Mouse (Mus musculus) MEL (cell line): ENCODE results near the gene Tent4b. TPM values are rescaled to one million over a fixed set of nuclear protein-coding genes. Genes with fewer than 3 reads are reported as not detected.

Experiments used
- DNase-seq: peaks from one replicate; pipeline ENCODE4 v3.0.0; 2011; ENCODE audit warnings: low read depth, low spot score
- H3K27ac ChIP-seq: 2 replicates; pipeline ENCODE4 v1.5.1; 2012; ENCODE audit warnings: low read depth, mild to moderate bottlenecking, control low read depth, low read length, moderate library complexity; ENCODE audit not compliant: control insufficient read depth
- H3K27me3 ChIP-seq, 2 experiments: fragments of 150-350 bp in 1 of 2; sonication (generic) in 1 of 2; 2 replicates each; pipeline ENCODE4 v1.6.1; 2012; ENCODE audit warnings: low read length in 2 of 2, mild to moderate bottlenecking in 2 of 2, improper control_type of control experiment in 1 of 2, moderate library complexity in 1 of 2; ENCODE audit not compliant: insufficient read depth in 2 of 2, control insufficient read depth in 1 of 2
- H3K36me3 ChIP-seq, 2 experiments: 2 replicates each; pipeline ENCODE4 v1.6.1; 2012 to 2014; ENCODE audit warnings: low read length in 2 of 2, improper control_type of control experiment in 1 of 2, inconsistent platforms in 1 of 2, mild to moderate bottlenecking in 1 of 2; ENCODE audit not compliant: insufficient read depth in 2 of 2, control insufficient read depth in 1 of 2
- H3K4me1 ChIP-seq, 2 experiments: fragments of 150-350 bp in 1 of 2; sonication (generic) in 1 of 2; 2 replicates each; pipeline ENCODE4 v1.6.1; 2012; ENCODE audit warnings: low read length in 2 of 2, improper control_type of control experiment in 1 of 2, mild to moderate bottlenecking in 1 of 2; ENCODE audit not compliant: insufficient read depth in 2 of 2, control insufficient read depth in 1 of 2
- H3K4me3 ChIP-seq, 2 experiments: fragments of 150-350 bp in 1 of 2; sonication (generic) in 1 of 2; 2 replicates each; pipeline ENCODE4 v1.5.1; 2012; ENCODE audit warnings: low read depth in 2 of 2, low read length in 2 of 2, mild to moderate bottlenecking in 2 of 2, moderate library complexity in 2 of 2, control low read depth in 1 of 2, improper control_type of control experiment in 1 of 2; ENCODE audit not compliant: control insufficient read depth in 1 of 2, insufficient read depth in 1 of 2
- H3K79me2 ChIP-seq: 2 replicates; pipeline ENCODE4 v1.6.1; 2012; ENCODE audit warnings: mild to moderate bottlenecking, low read length, moderate library complexity; ENCODE audit not compliant: control insufficient read depth, poor library complexity, insufficient read depth
- H3K9ac ChIP-seq: 2 replicates; pipeline ENCODE4 v1.6.1; 2012; ENCODE audit warnings: low read depth, mild to moderate bottlenecking, control low read depth, low read length, moderate library complexity; ENCODE audit not compliant: control insufficient read depth, poor library complexity, severe bottlenecking
- H3K9me3 ChIP-seq: fragments of 150-350 bp; sonication (generic); replicated peaks from 2 replicates; pipeline ENCODE4 v1.6.1; 2012; ENCODE audit warnings: mild to moderate bottlenecking, low read length, improper control_type of control experiment, moderate library complexity; ENCODE audit not compliant: insufficient read depth
- E2F4 ChIP-seq: IDR thresholded peaks from 2 replicates; pipeline ENCODE4 v1.6.1; 2011; ENCODE audit warnings: low read depth, low read length, improper control_type of control experiment, borderline replicate concordance
- ELF1 ChIP-seq: IDR thresholded peaks from 2 replicates; pipeline ENCODE4 v1.6.1; 2014; ENCODE audit warnings: low read depth, mild to moderate bottlenecking, inconsistent platforms, low read length, improper control_type of control experiment, moderate library complexity
- EP300 ChIP-seq, 2 experiments: IDR thresholded peaks; 2 replicates each; pipeline ENCODE4 v1.6.1; 2011; ENCODE audit warnings: improper control_type of control experiment in 2 of 2, low read length in 2 of 2, low read depth in 1 of 2, mild to moderate bottlenecking in 1 of 2
- ETS1 ChIP-seq: IDR thresholded peaks from 2 replicates; pipeline ENCODE4 v1.6.1; 2012; ENCODE audit warnings: low read depth, mild to moderate bottlenecking, inconsistent platforms, low read length, improper control_type of control experiment, moderate library complexity
- GABPA ChIP-seq: IDR thresholded peaks from 2 replicates; pipeline ENCODE4 v1.6.1; 2012; ENCODE audit warnings: low read depth, mild to moderate bottlenecking, inconsistent platforms, low read length, improper control_type of control experiment, moderate library complexity
- GATA1 ChIP-seq: IDR thresholded peaks from 2 replicates; pipeline ENCODE4 v1.6.1; 2011; ENCODE audit warnings: low read depth, low read length, improper control_type of control experiment
- JUND ChIP-seq: IDR thresholded peaks from 2 replicates; pipeline ENCODE4 v1.6.1; 2011; ENCODE audit warnings: low read depth, mild to moderate bottlenecking, improper control_type of control experiment, low read length
- MAFK ChIP-seq: IDR thresholded peaks from 2 replicates; pipeline ENCODE4 v1.6.1; 2011; ENCODE audit warnings: low read depth, mild to moderate bottlenecking, low read length, improper control_type of control experiment, borderline replicate concordance
- MAX ChIP-seq: IDR thresholded peaks from 2 replicates; pipeline ENCODE4 v1.6.1; 2011; ENCODE audit warnings: low read length, improper control_type of control experiment
- MAZ ChIP-seq: IDR thresholded peaks from 2 replicates; pipeline ENCODE4 v1.6.1; 2012; ENCODE audit warnings: low read depth, mild to moderate bottlenecking, inconsistent platforms, low read length, improper control_type of control experiment
- MYB ChIP-seq: IDR thresholded peaks from 2 replicates; pipeline ENCODE4 v1.6.1; 2011; ENCODE audit warnings: mild to moderate bottlenecking, low read depth, low read length, improper control_type of control experiment
- MYC ChIP-seq: IDR thresholded peaks from 2 replicates; pipeline ENCODE4 v1.6.1; 2011; ENCODE audit warnings: low read depth, mild to moderate bottlenecking, low read length, improper control_type of control experiment, moderate library complexity
- NRF1 ChIP-seq: IDR thresholded peaks from 2 replicates; pipeline ENCODE4 v1.6.1; 2014; ENCODE audit warnings: low read depth, mild to moderate bottlenecking, inconsistent platforms, low read length, improper control_type of control experiment, moderate library complexity; ENCODE audit not compliant: poor library complexity, insufficient read depth, severe bottlenecking
- POLR2AphosphoS2 ChIP-seq: IDR thresholded peaks from 2 replicates; pipeline ENCODE4 v1.6.1; 2011; ENCODE audit warnings: low read length, improper control_type of control experiment
- POLR2AphosphoS5 ChIP-seq: IDR thresholded peaks from 2 replicates; pipeline ENCODE4 v1.6.1; 2012; ENCODE audit warnings: low read depth, borderline replicate concordance, mild to moderate bottlenecking, inconsistent platforms, low read length, moderate library complexity, mixed read lengths
- SIN3A ChIP-seq: IDR thresholded peaks from 2 replicates; pipeline ENCODE4 v1.6.1; 2012; ENCODE audit warnings: low read length, improper control_type of control experiment, inconsistent platforms
- TBP ChIP-seq: IDR thresholded peaks from 2 replicates; pipeline ENCODE4 v1.8.0; 2011; ENCODE audit warnings: low read depth, low read length, improper control_type of control experiment
- TCF12 ChIP-seq: IDR thresholded peaks from 2 replicates; pipeline ENCODE4 v1.6.1; 2014; ENCODE audit warnings: low read depth, mild to moderate bottlenecking, inconsistent platforms, low read length, improper control_type of control experiment, moderate library complexity
- USF1 ChIP-seq: IDR thresholded peaks from 2 replicates; pipeline ENCODE4 v1.6.1; 2014; ENCODE audit warnings: low read depth, mild to moderate bottlenecking, inconsistent platforms, low read length, improper control_type of control experiment, moderate library complexity
- ZC3H11A ChIP-seq: IDR thresholded peaks from 2 replicates; pipeline ENCODE4 v1.6.1; 2012; ENCODE audit warnings: low read depth, mild to moderate bottlenecking, inconsistent platforms, low read length, improper control_type of control experiment
- ZKSCAN1 ChIP-seq: IDR thresholded peaks from 2 replicates; pipeline ENCODE4 v1.6.1; 2012; ENCODE audit warnings: low read depth, mild to moderate bottlenecking, inconsistent platforms, low read length, improper control_type of control experiment, moderate library complexity
- polyA plus RNA-seq, 2 experiments: library from polyadenylated mRNA; stranded (reverse) in 1 of 2; unstranded in 1 of 2; fragments of >175 nt in 1 of 2; fragments of >200 nt in 1 of 2; gene quantifications; 2 replicates each; pipeline versions ENCODE4 v1.2.1 to v1.2.4; 2012; ENCODE audit warnings: low replicate concordance in 2 of 2, low read depth in 1 of 2; ENCODE audit not compliant: insufficient read length in 2 of 2, insufficient read depth in 1 of 2, missing spikeins in 1 of 2
- total RNA-seq: library from RNA; depleted of rRNA; stranded (reverse); fragments of 300-350 nt; gene quantifications from 2 replicates; pipeline ENCODE4 v1.2.3, GENCODE M21; 2012

Tent4b gene
- total and polyA plus RNA-seq, 3 experiments: 25.9 to 45.3 TPM; not detected in 1

DNA sequence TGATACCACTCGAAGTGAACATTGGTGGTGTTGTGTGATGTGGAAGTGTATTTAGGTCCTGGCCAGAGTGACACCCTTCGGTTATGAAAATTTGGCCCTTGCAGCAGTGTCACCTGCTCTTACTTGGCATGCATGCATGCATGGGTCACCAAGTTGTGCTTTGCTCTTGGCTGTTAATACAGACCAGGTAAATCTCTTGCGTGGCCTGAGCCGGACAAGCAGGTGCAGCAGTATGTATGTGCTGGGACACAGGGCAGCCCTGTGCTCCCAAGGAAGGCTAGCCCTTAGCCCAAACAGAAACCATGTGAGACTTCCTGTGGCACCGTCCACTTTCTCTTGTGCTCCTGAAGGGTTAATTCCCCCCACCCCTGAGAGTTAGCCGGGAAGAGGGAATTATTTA, 28.8 kb downstream of the Tent4b start:
- H3K9me3 ChIP-seq: no peaks in the 10 kb centered on the region
- H3K27ac ChIP-seq: no peak overlapping the region
- H3K4me1 ChIP-seq: no peaks in the 10 kb centered on the region
- H3K27me3 ChIP-seq: no peaks in the 10 kb centered on the region
- TF ChIP-seq E2F4 (no peak), MAFK (no peak), ZKSCAN1 (no peak), POLR2AphosphoS5 (no peak), MAX (no peak), ZC3H11A (no peak), POLR2AphosphoS2 (no peak), MYC (no peak), MYB (no peak), EP300 (IDR thresholded peaks at IDR 0.05; ENCODE audit: low read depth in 1 of 2, low read length in 2 of 2) (no peak), GATA1 (no peak), GABPA (no peak), TCF12 (no peak), ETS1 (no peak), NRF1 (no peak), SIN3A (no peak), TBP (no peak), ELF1 (no peak)
- H3K36me3 ChIP-seq: no peaks in the 10 kb centered on the region; a peak in 1 of 4 replicates
- H3K4me3 ChIP-seq: no peak overlapping the region
- no peak for DNase-seq
- H3K9ac ChIP-seq: no peak overlapping the region
- peaks cover 22% of the 10 kb centered on the region for H3K79me2 ChIP-seq

DNA sequence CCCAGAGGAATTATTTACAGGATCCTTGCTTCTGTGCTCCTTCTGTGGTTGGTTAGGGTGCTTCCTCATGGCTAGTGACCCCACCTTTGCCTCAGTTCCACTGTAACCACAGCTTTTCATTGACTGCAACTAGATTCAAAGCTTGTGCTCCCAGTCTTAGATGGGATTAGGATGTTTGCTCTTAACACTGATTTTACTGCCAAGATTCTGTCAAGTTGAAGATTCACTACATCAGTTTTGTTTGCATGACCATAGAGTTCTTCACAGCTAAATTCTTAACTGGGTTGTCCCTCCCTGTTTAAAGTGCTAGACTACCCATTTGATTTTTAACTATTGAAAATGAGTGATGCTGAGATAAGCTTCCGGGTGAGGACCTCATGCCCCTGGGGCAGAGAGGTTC, 29.3 kb downstream of the Tent4b start:
- Histone ChIP-seq H3K79me2 (peaks cover 22% of the 10 kb centered on the region), H3K27me3 (no peaks in the 10 kb centered on the region), H3K36me3 (no peaks in the 10 kb centered on the region; a peak in 1 of 4 replicates)
- no peak for DNase-seq
- no peak for TF ChIP-seq JUND
- no peak for TF ChIP-seq ETS1
- no peak for TF ChIP-seq ZKSCAN1
- no peak for TF ChIP-seq GATA1
- TF ChIP-seq POLR2AphosphoS5: no peak
- no peak for TF ChIP-seq MAZ
- no peak for TF ChIP-seq USF1
- TF ChIP-seq, all 39 proteins: peak for 0
- H3K4me3 ChIP-seq: no peak overlapping the region
- H3K27ac ChIP-seq: no peak overlapping the region
- H3K9me3 ChIP-seq: no peaks in the 10 kb centered on the region
- H3K4me1 ChIP-seq: no peaks in the 10 kb centered on the region
- H3K9ac ChIP-seq: no peak overlapping the region
